Mouse (Mus musculus): ENCODE measurements around the gene Wwox.

GRCm38 (mm10) chr8:114527648-114528221 is 88.3 kb downstream of the Wwox start:
- no peak for TF ChIP-seq POLR2A (IDR thresholded peaks at IDR 0.05; ENCODE audit: control insufficient read depth in 1 of 2, insufficient read depth in 1 of 2, low read depth in 1 of 2, low read length in 2 of 2, poor library complexity in 1 of 2)
- no peak for TF ChIP-seq ZNF384 (IDR thresholded peaks at IDR 0.05; ENCODE audit: low read depth, low read length)
- no peak for TF ChIP-seq TAL1 (IDR thresholded peaks at IDR 0.05; ENCODE audit: low read length)
- no peak for TF ChIP-seq CHD2 (IDR thresholded peaks at IDR 0.05; ENCODE audit: low read length)
- TF ChIP-seq TCF12 (IDR thresholded peaks at IDR 0.05; ENCODE audit: low read depth, low read length): no peak
- TF ChIP-seq MYC (IDR thresholded peaks at IDR 0.05; ENCODE audit: low read depth, low read length): no peak
- no peak for TF ChIP-seq NELFE (IDR thresholded peaks at IDR 0.05; ENCODE audit: low read depth, low read length)
- TF ChIP-seq CTCF (IDR thresholded peaks at IDR 0.05 in 2 of 3, conservative IDR thresholded peaks at IDR 0.05 in 1 of 3; ENCODE audit: control insufficient read depth in 1 of 3, insufficient read depth in 1 of 3, low read depth in 2 of 3, low read length in 3 of 3, poor library complexity in 1 of 3, severe bottlenecking in 1 of 3): no peak
- TF ChIP-seq GABPA (IDR thresholded peaks at IDR 0.05; ENCODE audit: low read depth, low read length): no peak
- no peak for TF ChIP-seq E2F4 (IDR thresholded peaks at IDR 0.05; ENCODE audit: borderline replicate concordance, low read depth, low read length)
